In the genomic region with DNA sequence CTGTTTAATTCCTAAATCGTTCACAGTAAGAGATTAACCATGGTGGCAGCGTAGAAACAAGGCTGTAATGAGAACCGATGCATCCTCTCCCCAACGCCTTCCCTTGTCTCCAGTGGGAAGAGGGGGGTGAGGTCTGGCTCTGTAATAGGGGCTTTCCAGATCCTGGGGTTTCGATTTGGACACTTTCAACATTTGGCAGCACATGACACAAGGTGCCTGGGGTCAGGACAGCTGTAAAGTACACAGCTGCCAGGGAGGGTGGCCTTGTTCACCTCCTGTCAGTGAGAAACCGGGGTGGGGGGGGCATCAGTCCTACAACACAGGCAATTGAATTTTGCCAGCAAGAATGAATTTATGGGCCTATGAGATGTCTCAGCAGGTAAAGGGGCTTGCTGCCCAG, we compare ENCODE assay signal across 21 mouse cellular contexts.
DNase-seq lines count a peak whose midpoint lies in the region; ATAC-seq and TF ChIP-seq lines count a peak whose summit lies in the region.
"Had no signal": no experiment of that assay in that cellular context is flagged by ENCODE, and none has a peak within 500 bp of the region (broad histone marks: within the 10 kb centered on the region; RNA-seq: fewer than 3 reads in every experiment).

No protein-coding gene starts in this region.

- TF ChIP-seq EP300 in lung, postnatal 0 days (IDR thresholded peaks at IDR 0.05): peak; percentile 29; the same call in 1 of the 2 replicates

- TF ChIP-seq CTCF in lung, postnatal 0 days (IDR thresholded peaks at IDR 0.05): no peak
- no peak for TF ChIP-seq CTCF in liver, adult 2 months (IDR thresholded peaks at IDR 0.05; ENCODE audit: low read depth, low read length)
- no peak for TF ChIP-seq CTCF in thymus, adult 2 months (IDR thresholded peaks at IDR 0.05; ENCODE audit: borderline replicate concordance, control insufficient read depth, extremely low read depth, insufficient read depth, low read length, poor library complexity)

- no peak for TF ChIP-seq POLR2A in liver, adult 2 months (IDR thresholded peaks at IDR 0.05; ENCODE audit: extremely low read depth, insufficient read depth, low read length)
- TF ChIP-seq POLR2A in thymus, adult 2 months (IDR thresholded peaks at IDR 0.05; ENCODE audit: control insufficient read depth, extremely low read depth, insufficient read depth, low read length, poor library complexity): no peak

- no peaks in the 10 kb centered on the region for H3K79me2 ChIP-seq in liver, adult 2 months (ENCODE audit: control insufficient read depth, insufficient read depth, low read length)

- H3K27me3 ChIP-seq in hindbrain, embryonic 12.5 days: no peaks in the 10 kb centered on the region
- no peaks in the 10 kb centered on the region for H3K27me3 ChIP-seq in hindbrain, embryonic 16.5 days (replicated peaks; ENCODE audit: control insufficient read depth, insufficient read depth, low read length)
- no peaks in the 10 kb centered on the region for H3K27me3 ChIP-seq in lung, postnatal 0 days (replicated peaks; ENCODE audit: insufficient read depth, low read length)
- no peaks in the 10 kb centered on the region for H3K27me3 ChIP-seq in liver, adult 2 months (ENCODE audit: control insufficient read depth, insufficient read depth, low read length)
- no peaks in the 10 kb centered on the region for H3K27me3 ChIP-seq in liver, embryonic 16.5 days (ENCODE audit: control insufficient read depth, insufficient read depth, low read depth, low read length)
- no peaks in the 10 kb centered on the region for H3K27me3 ChIP-seq in thymus, adult 2 months (ENCODE audit: control insufficient read depth, insufficient read depth, low read length)
- H3K27me3 ChIP-seq: hindbrain, embryonic 15.5 days; lung, embryonic 15.5 days; neural tube, embryonic 13.5 days had no signal

- peak; percentile 67 for DNase-seq in lung, postnatal 0 days (ENCODE audit: low spot score)
- DNase-seq in lung, postnatal 10 days: no peak
- peak; percentile 81 for DNase-seq in liver, adult 2 months (ENCODE audit: extremely low read depth, low read depth, low spot score)
- no peak for DNase-seq in right cerebral cortex, postnatal 10 days (ENCODE audit: low spot score in 2 of 2)
- DNase-seq in thymus, adult 2 months: no peak
- DNase-seq: adrenal gland, adult 8-10 months; cerebellum, adult 11-12 months; cerebellum, postnatal 36 days; heart, adult 18-20 months; kidney, adult 9 months; right cerebral cortex, postnatal 25 days had no signal

- 59% methylated on average over 6 of the region's 6 CpGs for WGBS in hindbrain, embryonic 12.5 days
- 57% methylated on average over 6 of the region's 6 CpGs for WGBS in hindbrain, embryonic 16.5 days
- 39% methylated on average over 6 of the region's 6 CpGs for WGBS in lung, postnatal 0 days
- 21% methylated on average over 6 of the region's 6 CpGs for WGBS in liver, adult 2 months
- 53% methylated on average over 6 of the region's 6 CpGs for WGBS in liver, embryonic 16.5 days (ENCODE audit: insufficient replicate concordance)
- 89% methylated on average over 6 of the region's 6 CpGs for WGBS in thymus, adult 2 months

- ATAC-seq in hindbrain, embryonic 12.5 days (ENCODE audit: low FRiP score): no peak
- ATAC-seq in hindbrain, embryonic 16.5 days: no peak
- 0 out of 2 replicates have a peak, but pooled peaks have one; percentile 7 for ATAC-seq in lung, postnatal 0 days
- peak; percentile 60 for ATAC-seq in liver, embryonic 16.5 days (ENCODE audit: low read depth)
- ATAC-seq: CD4-positive, CD25-positive, alpha-beta regulatory T cell, adult 4 months; forebrain, embryonic 16.5 days had no signal

- no peaks in the 10 kb centered on the region for H3K9me3 ChIP-seq in hindbrain, embryonic 12.5 days (replicated peaks)
- H3K9me3 ChIP-seq in hindbrain, embryonic 16.5 days (ENCODE audit: control insufficient read depth, low read length): no peaks in the 10 kb centered on the region
- no peaks in the 10 kb centered on the region for H3K9me3 ChIP-seq in lung, postnatal 0 days (ENCODE audit: low read length)
- H3K9me3 ChIP-seq in liver, embryonic 16.5 days (replicated peaks; ENCODE audit: control insufficient read depth, low read length): no peaks in the 10 kb centered on the region
- H3K9me3 ChIP-seq: G1E; hindbrain, embryonic 15.5 days; lung, embryonic 15.5 days; neural tube, embryonic 13.5 days had no signal

- no peak overlapping the region for H3K9ac ChIP-seq in hindbrain, embryonic 12.5 days
- H3K9ac ChIP-seq in hindbrain, embryonic 16.5 days (ENCODE audit: low read depth, low read length): no peak overlapping the region
- H3K9ac ChIP-seq in lung, postnatal 0 days (replicated peaks; ENCODE audit: low read depth): no peak overlapping the region
- peak overlapping the region; percentile 51; the same call in 1 of the 2 replicates for H3K9ac ChIP-seq in liver, adult 2 months (ENCODE audit: low read depth, low read length)
- no peak overlapping the region; the same call in 1 of the 2 replicates for H3K9ac ChIP-seq in liver, embryonic 16.5 days (ENCODE audit: low read depth, low read length)
- H3K9ac ChIP-seq: hindbrain, embryonic 15.5 days; lung, embryonic 15.5 days; neural tube, embryonic 13.5 days had no signal

- peaks cover 6% of the 10 kb centered on the region for H3K4me1 ChIP-seq in hindbrain, embryonic 12.5 days
- no peaks in the 10 kb centered on the region for H3K4me1 ChIP-seq in hindbrain, embryonic 16.5 days (ENCODE audit: control insufficient read depth, insufficient read depth, low read depth, low read length)
- peaks cover 9% of the 10 kb centered on the region; the same call in 1 of the 2 replicates for H3K4me1 ChIP-seq in lung, postnatal 0 days (ENCODE audit: insufficient read depth, low read depth, low read length)
- H3K4me1 ChIP-seq in liver, adult 2 months (ENCODE audit: control insufficient read depth, insufficient read depth, low read length): peaks cover 28% of the 10 kb centered on the region
- H3K4me1 ChIP-seq in liver, embryonic 16.5 days (ENCODE audit: control insufficient read depth, low read depth, low read length): peaks cover 4% of the 10 kb centered on the region
- no peaks in the 10 kb centered on the region for H3K4me1 ChIP-seq in thymus, adult 2 months (replicated peaks; ENCODE audit: control insufficient read depth, insufficient read depth, low read length)
- H3K4me1 ChIP-seq: hindbrain, embryonic 15.5 days had no signal

- H3K4me2 ChIP-seq in hindbrain, embryonic 12.5 days (replicated peaks): no peak overlapping the region
- H3K4me2 ChIP-seq in hindbrain, embryonic 16.5 days (ENCODE audit: low read length): no peak overlapping the region
- no peak overlapping the region for H3K4me2 ChIP-seq in lung, postnatal 0 days (replicated peaks; ENCODE audit: low read depth, low read length)
- no peak overlapping the region for H3K4me2 ChIP-seq in liver, embryonic 16.5 days (ENCODE audit: low read depth, low read length)
- H3K4me2 ChIP-seq: hindbrain, embryonic 15.5 days; lung, embryonic 15.5 days; neural tube, embryonic 13.5 days had no signal

- no peaks in the 10 kb centered on the region for H3K36me3 ChIP-seq in hindbrain, embryonic 12.5 days
- no peaks in the 10 kb centered on the region for H3K36me3 ChIP-seq in hindbrain, embryonic 16.5 days (ENCODE audit: control insufficient read depth, insufficient read depth, low read length)
- H3K36me3 ChIP-seq in lung, postnatal 0 days (ENCODE audit: insufficient read depth, low read length): no peaks in the 10 kb centered on the region
- no peaks in the 10 kb centered on the region for H3K36me3 ChIP-seq in liver, adult 2 months (ENCODE audit: control insufficient read depth, insufficient read depth, low read length)
- no peaks in the 10 kb centered on the region for H3K36me3 ChIP-seq in liver, embryonic 16.5 days (ENCODE audit: control insufficient read depth, insufficient read depth)
- H3K36me3 ChIP-seq in thymus, adult 2 months (ENCODE audit: control insufficient read depth, insufficient read depth, low read length): no peaks in the 10 kb centered on the region
- H3K36me3 ChIP-seq: G1E; hindbrain, embryonic 15.5 days; lung, embryonic 15.5 days; neural tube, embryonic 13.5 days had no signal

- 0 out of 2 replicates have a peak overlapping the region, but pooled peaks have one; percentile 12 for H3K27ac ChIP-seq in hindbrain, embryonic 12.5 days
- no peak overlapping the region for H3K27ac ChIP-seq in hindbrain, embryonic 16.5 days (ENCODE audit: low read depth, low read length)
- peak overlapping the region; percentile 70 for H3K27ac ChIP-seq in lung, postnatal 0 days (ENCODE audit: low read length)
- peak overlapping the region; percentile 98 for H3K27ac ChIP-seq in liver, adult 2 months (replicated peaks; ENCODE audit: insufficient read depth, low read depth, low read length)
- peak overlapping the region; percentile 72 for H3K27ac ChIP-seq in liver, embryonic 16.5 days (ENCODE audit: low read length)
- no peak overlapping the region for H3K27ac ChIP-seq in thymus, adult 2 months (ENCODE audit: control insufficient read depth, insufficient read depth, low read length)
- H3K27ac ChIP-seq: hindbrain, embryonic 15.5 days; lung, embryonic 15.5 days; neural tube, embryonic 13.5 days had no signal

- no peak overlapping the region for H3K4me3 ChIP-seq in hindbrain, embryonic 12.5 days
- no peak overlapping the region for H3K4me3 ChIP-seq in hindbrain, embryonic 16.5 days (ENCODE audit: low read length)
- no peak overlapping the region for H3K4me3 ChIP-seq in lung, postnatal 0 days (ENCODE audit: low read depth, low read length)
- no peak overlapping the region for H3K4me3 ChIP-seq in liver, adult 2 months (ENCODE audit: insufficient read depth, low read depth, low read length)
- no peak overlapping the region for H3K4me3 ChIP-seq in liver, embryonic 16.5 days (ENCODE audit: low read depth, low read length)
- no peak overlapping the region for H3K4me3 ChIP-seq in thymus, adult 2 months (ENCODE audit: control insufficient read depth, insufficient read depth, low read length)
- H3K4me3 ChIP-seq: erythroblast, embryonic 14.5 days; hindbrain, embryonic 15.5 days; lung, embryonic 15.5 days; neural tube, embryonic 13.5 days had no signal

Comparison
In these comparisons a context has a peak if more than half of its experiments do, and no peak if none do; other contexts are left out.
1. H3K27ac ChIP-seq: peak in hindbrain, embryonic 12.5 days (single experiment), lung, postnatal 0 days (single experiment), liver, adult 2 months (single experiment) and liver, embryonic 16.5 days (single experiment); none in hindbrain, embryonic 16.5 days (single experiment) and thymus, adult 2 months (single experiment).
2. DNase-seq: peak in lung, postnatal 0 days (single experiment) and liver, adult 2 months (single experiment); none in lung, postnatal 10 days (single experiment), right cerebral cortex, postnatal 10 days (0 of 2) and thymus, adult 2 months (single experiment).
3. ATAC-seq: peak in lung, postnatal 0 days (single experiment) and liver, embryonic 16.5 days (single experiment); none in hindbrain, embryonic 12.5 days (single experiment) and hindbrain, embryonic 16.5 days (single experiment).